Mouse (Mus musculus) liver, embryonic 13.5 days (tissue): ENCODE measurements at regions not wholly inside any gene's neighbourhood (a gene's known extent, or its start where the extent isn't known, plus 50 kb on each side); places are given as distances from the start of the nearest gene placed in this dataset.

Source experiments
- ATAC-seq: fragments of 200-750 bp; cut with Nextera tagmentation; 2 replicates; pipeline ENCODE4 v1.8.0; 2017; ENCODE audit warnings: low read depth, mild to moderate bottlenecking, moderate number of reproducible peaks, moderate library complexity
- DNase-seq: peaks from one replicate; pipeline ENCODE4 v3.0.0; 2022
- H3K27ac ChIP-seq: fragments of 300-500 bp; sonication (generic); 2 replicates; pipeline ENCODE4 v1.5.1; 2015; ENCODE audit warnings: moderate library complexity, mild to moderate bottlenecking, inconsistent platforms
- H3K27me3 ChIP-seq: fragments of 300-500 bp; sonication (generic); 2 replicates; pipeline ENCODE4 v1.6.1; 2015; ENCODE audit warnings: mild to moderate bottlenecking, inconsistent platforms
- H3K36me3 ChIP-seq: fragments of 300-500 bp; sonication (generic); 2 replicates; pipeline ENCODE4 v1.6.1; 2015; ENCODE audit warnings: mild to moderate bottlenecking, inconsistent platforms
- H3K4me1 ChIP-seq: fragments of 300-500 bp; sonication (generic); replicated peaks from 2 replicates; pipeline ENCODE4 v1.6.1; 2015; ENCODE audit warnings: inconsistent platforms
- H3K4me2 ChIP-seq: fragments of 300-500 bp; sonication (generic); 2 replicates; pipeline ENCODE4 v1.6.1; 2015; ENCODE audit warnings: inconsistent platforms, mild to moderate bottlenecking, moderate library complexity
- H3K4me3 ChIP-seq: fragments of 300-500 bp; sonication (generic); replicated peaks from 2 replicates; pipeline ENCODE4 v1.5.1; 2015; ENCODE audit warnings: mild to moderate bottlenecking, inconsistent platforms
- H3K9ac ChIP-seq: fragments of 300-500 bp; sonication (generic); 2 replicates; pipeline ENCODE4 v1.6.1; 2015; ENCODE audit warnings: mild to moderate bottlenecking, inconsistent platforms
- H3K9me3 ChIP-seq: fragments of 300-500 bp; sonication (generic); replicated peaks from 2 replicates; pipeline ENCODE4 v1.6.1; 2016; ENCODE audit warnings: inconsistent platforms
- WGBS: fragments of 180-500 bp; shearing (Covaris S2); methylation state at CpG from one replicate; pipeline ENCODE4 v1.1.7; 2015; ENCODE audit not compliant: insufficient replicate concordance; 5-methylcytosine and 5-hydroxymethylcytosine counted together

DNA sequence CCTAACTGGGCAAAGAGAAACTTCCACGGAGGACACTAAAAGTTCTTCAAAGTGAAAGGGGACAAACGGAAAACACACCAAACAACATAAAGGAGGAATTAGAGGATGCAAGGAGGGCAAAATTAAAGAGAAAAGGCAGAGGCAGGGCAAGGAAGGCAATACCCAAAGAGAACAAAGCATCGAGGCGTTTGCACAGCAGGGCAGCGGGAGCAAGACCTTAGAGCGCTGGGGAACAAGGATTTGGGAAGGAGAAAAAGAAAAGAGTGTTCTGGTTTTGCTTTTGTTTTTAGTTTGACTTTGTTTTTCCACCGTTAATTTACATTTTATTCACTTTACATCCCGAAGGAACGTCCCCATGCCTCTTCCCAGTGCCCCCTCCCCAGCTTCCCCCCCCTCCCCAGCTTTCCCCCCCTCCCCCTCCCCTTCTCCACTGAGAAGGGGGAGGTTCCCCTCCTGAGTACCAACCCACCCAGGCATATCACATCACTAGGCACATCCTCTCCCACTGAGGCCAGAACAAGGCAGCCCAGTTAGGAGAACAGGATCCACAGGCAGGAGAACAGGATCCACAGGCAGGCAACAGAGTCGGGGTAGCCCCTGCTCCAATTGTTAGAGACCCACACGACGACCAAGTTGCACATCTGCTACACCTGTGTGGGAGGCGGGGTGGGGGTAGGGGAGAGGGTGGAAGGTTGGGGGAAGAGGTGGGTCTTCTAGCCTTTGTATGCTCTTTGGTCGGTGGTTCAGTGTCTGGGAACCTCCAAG, 130.7 kb upstream of the Fat1 start:
- no peak for ATAC-seq
- Histone ChIP-seq H3K36me3 (no peaks in the 10 kb centered on the region), H3K27ac (no peak overlapping the region), H3K9me3 (no peaks in the 10 kb centered on the region), H3K27me3 (no peaks in the 10 kb centered on the region), H3K4me3 (no peak overlapping the region), H3K4me2 (no peak overlapping the region), H3K9ac (no peak overlapping the region), H3K4me1 (no peaks in the 10 kb centered on the region)
- no peak for DNase-seq
- WGBS, result 44% methylated on average over 14 of the region's 14 CpGs

DNA sequence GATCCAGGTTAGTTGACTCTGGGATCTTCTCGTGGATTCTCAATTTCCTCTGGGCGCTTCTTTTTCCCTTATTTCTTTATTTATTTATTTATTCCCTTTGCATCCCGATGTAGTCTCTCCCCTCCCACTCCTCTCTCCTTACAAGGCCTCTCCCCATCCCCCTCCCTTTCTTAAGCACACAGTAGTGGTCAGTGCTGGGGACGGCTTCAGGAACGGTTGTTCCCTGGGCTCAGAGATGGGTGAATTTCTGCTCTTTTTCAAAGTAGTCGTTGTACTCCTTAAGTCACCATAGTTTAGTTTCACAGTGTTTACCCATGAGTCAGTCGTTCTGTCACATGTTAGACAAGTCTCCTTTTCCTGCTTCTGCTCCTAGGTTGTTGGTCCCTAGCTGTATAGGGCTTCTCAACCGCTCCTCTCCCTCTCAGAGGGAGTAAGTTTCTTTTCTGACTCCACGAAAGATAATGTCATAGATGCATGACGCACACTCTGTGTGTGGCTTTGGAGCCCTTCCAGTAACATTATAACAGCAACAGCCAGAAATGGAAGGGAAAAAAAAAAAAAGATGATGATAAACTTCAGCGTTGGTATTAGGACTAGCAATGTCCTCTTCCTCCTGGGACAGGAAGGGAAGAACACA, 129.9 kb upstream of the Fat1 start:
- Histone ChIP-seq H3K9me3 (no peaks in the 10 kb centered on the region), H3K36me3 (no peaks in the 10 kb centered on the region), H3K4me3 (no peak overlapping the region), H3K27ac (no peak overlapping the region), H3K4me2 (no peak overlapping the region), H3K9ac (no peak overlapping the region), H3K4me1 (no peaks in the 10 kb centered on the region), H3K27me3 (no peaks in the 10 kb centered on the region)
- DNase-seq (no peak), ATAC-seq (no peak)
- WGBS, result 55% methylated on average over 11 of the region's 11 CpGs

DNA sequence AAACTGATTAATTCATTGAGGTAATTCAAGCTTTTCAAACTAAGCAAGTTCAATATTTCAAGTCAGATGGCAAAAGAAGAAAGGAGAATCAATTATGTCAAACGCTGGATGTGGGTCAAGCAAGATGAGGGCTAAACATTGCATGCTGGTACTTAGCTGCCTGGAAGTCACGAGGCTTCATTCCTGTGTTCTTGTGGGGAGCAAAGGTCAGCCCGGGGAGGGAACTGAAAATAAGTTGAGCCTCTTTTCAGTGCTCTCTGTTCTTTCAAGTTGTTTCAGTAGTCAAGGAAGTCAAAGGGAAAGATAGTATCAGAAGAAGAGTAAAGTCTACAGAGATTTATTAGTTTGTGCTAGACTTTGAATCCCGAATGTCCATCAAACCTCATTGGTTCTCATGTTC, 122.9 kb upstream of the Fat1 start:
- 63% methylated on average over 4 of the region's 4 CpGs for WGBS
- ATAC-seq, result no peak
- H3K27ac ChIP-seq, result no peak overlapping the region

DNA sequence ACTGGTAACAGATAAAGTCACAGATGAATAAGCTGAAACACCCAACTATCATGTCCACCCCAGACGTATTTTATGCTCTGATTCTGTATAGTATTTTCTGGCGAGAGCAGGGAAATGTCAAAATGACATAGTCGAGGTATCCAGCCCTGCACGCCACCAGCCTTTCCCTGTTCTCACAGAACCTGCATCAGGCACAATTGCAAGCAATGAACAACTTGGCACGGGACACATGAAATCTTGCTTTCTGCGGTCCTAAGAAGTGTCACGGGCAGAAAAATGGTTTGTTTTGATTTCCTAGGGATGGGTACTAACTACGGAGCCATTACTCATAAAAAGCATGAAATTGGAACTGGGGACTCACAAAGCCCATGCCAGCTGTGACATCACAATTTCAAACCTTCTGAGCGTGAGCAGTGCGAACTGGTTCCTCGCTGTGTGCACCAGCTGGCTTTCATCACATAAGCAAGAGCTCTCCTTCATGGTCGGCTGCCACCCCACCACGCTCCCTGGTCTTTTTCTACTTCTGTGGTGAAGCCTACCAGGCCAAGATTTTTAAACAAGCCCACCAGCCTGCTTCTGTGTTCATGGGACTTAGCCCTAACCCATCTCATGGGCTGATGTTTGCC, 117.6 kb upstream of the Fat1 start:
- no peak for ATAC-seq
- Histone ChIP-seq H3K9me3 (no peaks in the 10 kb centered on the region), H3K4me2 (no peak overlapping the region), H3K4me3 (no peak overlapping the region), H3K4me1 (no peaks in the 10 kb centered on the region), H3K9ac (no peak overlapping the region), H3K27me3 (no peaks in the 10 kb centered on the region), H3K27ac (no peak overlapping the region), H3K36me3 (no peaks in the 10 kb centered on the region)
- WGBS, result 65% methylated on average over 13 of the region's 13 CpGs
- no peak for DNase-seq

More for the DNA sequence above, 122.9 kb upstream of the Fat1 start:
- Histone ChIP-seq H3K4me2 (no peak overlapping the region), H3K36me3 (no peaks in the 10 kb centered on the region), H3K4me3 (no peak overlapping the region), H3K27me3 (no peaks in the 10 kb centered on the region), H3K9ac (no peak overlapping the region), H3K4me1 (no peaks in the 10 kb centered on the region), H3K9me3 (no peaks in the 10 kb centered on the region)
- no peak for DNase-seq

DNA sequence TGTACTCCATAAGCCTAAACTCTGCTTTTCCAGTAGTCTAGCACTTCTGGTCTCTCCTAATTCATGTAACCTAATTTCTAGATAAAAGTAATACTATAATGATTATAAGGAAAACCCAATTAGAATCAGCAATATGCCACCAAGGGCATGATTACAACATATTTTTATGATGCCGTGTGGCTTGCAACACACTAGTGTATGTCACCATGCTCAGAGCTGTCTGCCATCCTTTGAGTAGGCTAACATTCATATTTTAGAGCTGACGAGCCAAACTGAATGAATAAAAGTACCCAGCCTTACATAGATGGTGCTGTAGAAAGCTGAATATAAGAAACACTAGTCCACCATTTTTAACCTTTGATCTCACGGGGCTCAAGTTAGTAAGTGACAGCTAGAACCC, 116.0 kb upstream of the Fat1 start:
- Histone ChIP-seq H3K27me3 (no peaks in the 10 kb centered on the region), H3K4me2 (no peak overlapping the region), H3K27ac (no peak overlapping the region), H3K36me3 (no peaks in the 10 kb centered on the region), H3K9ac (no peak overlapping the region), H3K4me3 (no peak overlapping the region), H3K4me1 (no peaks in the 10 kb centered on the region), H3K9me3 (peaks cover 5% of the 10 kb centered on the region; the same call in 1 of the 2 replicates)
- ATAC-seq (no peak), DNase-seq (no peak)
- WGBS, result 68% methylated on average over 3 of the region's 3 CpGs

DNA sequence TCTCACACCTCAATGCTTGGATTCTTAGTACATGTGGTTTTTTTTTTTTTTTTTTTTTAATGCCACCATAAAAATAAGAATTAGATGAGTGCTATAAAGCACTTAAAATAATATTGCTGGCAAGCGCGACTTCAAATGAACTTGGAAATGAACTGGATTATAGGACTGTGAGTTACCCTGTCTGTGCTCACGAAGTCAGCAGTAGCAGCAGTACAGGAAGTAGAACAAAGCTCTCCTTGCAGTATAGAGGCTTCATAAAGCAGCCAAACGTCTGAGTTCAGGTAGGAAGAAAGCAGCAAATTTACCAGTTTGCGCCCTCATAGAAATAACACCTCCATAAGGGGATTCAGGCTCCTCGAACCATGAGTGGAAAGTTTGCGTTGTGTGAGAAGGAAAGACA, 115.6 kb upstream of the Fat1 start:
- Histone ChIP-seq H3K9ac (no peak overlapping the region), H3K27ac (no peak overlapping the region), H3K4me3 (no peak overlapping the region), H3K27me3 (no peaks in the 10 kb centered on the region), H3K4me1 (no peaks in the 10 kb centered on the region), H3K4me2 (no peak overlapping the region), H3K9me3 (peaks cover 5% of the 10 kb centered on the region; the same call in 1 of the 2 replicates), H3K36me3 (no peaks in the 10 kb centered on the region)
- DNase-seq (no peak), ATAC-seq (no peak)
- WGBS, result 65% methylated on average over 7 of the region's 7 CpGs

DNA sequence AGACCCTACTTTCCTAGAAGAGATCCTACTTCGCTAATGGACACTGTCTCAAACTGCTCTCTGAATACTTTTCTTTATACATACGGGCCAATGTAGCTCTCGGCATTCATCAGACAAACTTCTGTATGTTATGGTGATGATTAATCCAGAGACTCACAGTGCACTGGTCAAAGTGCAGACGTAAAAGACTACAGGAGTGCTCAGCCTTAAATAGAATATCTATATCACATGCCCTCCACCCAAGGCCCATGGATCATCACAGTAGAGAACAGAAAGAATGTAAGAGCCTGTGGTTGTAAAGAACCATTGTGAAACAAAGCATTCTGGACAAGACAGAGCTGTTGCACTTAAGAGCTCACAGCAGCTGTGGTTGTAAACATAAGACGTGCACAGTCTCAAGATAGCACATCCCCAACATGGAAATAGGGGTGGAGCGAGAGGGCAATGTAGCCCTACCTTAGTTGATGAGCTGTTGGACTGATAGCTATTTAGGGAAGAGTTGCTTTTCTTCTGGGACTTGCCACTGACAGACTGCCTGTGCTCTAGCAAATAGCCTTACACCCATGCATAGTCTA, 110.0 kb upstream of the Fat1 start:
- WGBS, result 72% methylated on average over 6 of the region's 6 CpGs

DNA sequence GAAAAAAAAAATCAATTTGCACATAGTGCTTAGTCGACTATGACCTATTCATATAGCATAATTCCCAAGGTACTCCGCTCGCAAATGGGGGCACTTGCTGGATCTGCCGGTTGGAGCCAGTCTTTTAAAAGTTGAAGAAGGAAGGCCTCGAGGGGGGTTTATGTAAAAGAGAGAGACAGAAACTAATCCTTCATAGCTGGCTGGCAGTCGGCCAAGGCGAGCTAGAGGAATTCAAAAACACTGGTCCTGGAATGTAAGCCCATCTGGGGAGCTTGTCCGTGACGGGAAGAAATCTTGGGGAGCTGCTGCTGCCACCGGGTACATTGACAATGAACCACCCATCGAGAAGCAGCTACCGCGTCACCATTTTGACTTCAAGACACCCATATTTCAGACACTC, 108.3 kb upstream of the Fat1 start:
- no peak for ATAC-seq
- no peaks in the 10 kb centered on the region for H3K27me3 ChIP-seq

More for the DNA sequence above, 110.0 kb upstream of the Fat1 start:
- Histone ChIP-seq H3K4me2 (no peak overlapping the region), H3K4me1 (no peaks in the 10 kb centered on the region), H3K27ac (no peak overlapping the region), H3K9me3 (peaks cover 5% of the 10 kb centered on the region; the same call in 1 of the 2 replicates), H3K27me3 (no peaks in the 10 kb centered on the region), H3K36me3 (no peaks in the 10 kb centered on the region), H3K4me3 (no peak overlapping the region), H3K9ac (no peak overlapping the region)
- DNase-seq, result no peak
- no peak for ATAC-seq

DNA sequence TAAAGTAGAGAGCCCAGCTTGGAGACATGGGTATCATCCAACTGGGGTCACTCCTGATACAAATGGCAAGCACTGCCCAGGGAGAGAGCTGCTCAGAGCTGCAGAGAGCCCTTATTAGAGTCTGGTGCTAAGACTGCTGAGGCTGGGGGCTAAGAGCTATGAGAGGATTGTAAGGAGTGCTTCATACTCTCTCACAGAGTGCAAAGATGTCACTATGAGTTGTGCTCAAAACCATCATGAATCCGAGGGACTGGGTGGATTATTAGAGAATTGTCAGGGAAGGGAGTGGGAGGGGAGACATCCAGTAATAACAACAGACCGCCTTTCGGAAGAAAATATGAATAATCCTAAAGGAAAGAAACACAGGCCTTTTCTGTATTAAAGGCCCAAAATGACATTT, 107.2 kb upstream of the Fat1 start:
- no peaks in the 10 kb centered on the region for H3K36me3 ChIP-seq
- no peak overlapping the region for H3K4me3 ChIP-seq
- H3K9ac ChIP-seq, result no peak overlapping the region
- no peak overlapping the region for H3K27ac ChIP-seq
- no peak overlapping the region for H3K4me2 ChIP-seq
- no peaks in the 10 kb centered on the region for H3K4me1 ChIP-seq
- 69% methylated on average over 3 of the region's 3 CpGs for WGBS
- no peak for ATAC-seq
- no peaks in the 10 kb centered on the region for H3K27me3 ChIP-seq
- peaks cover 5% of the 10 kb centered on the region; the same call in 1 of the 2 replicates for H3K9me3 ChIP-seq
- no peak for DNase-seq

More for the DNA sequence above, 108.3 kb upstream of the Fat1 start:
- H3K4me2 ChIP-seq, result no peak overlapping the region
- WGBS, result 70% methylated on average over 13 of the region's 13 CpGs
- H3K9me3 ChIP-seq, result peaks cover 5% of the 10 kb centered on the region; the same call in 1 of the 2 replicates
- H3K4me1 ChIP-seq, result no peaks in the 10 kb centered on the region
- no peak overlapping the region for H3K4me3 ChIP-seq
- H3K36me3 ChIP-seq, result no peaks in the 10 kb centered on the region
- no peak for DNase-seq
- H3K27ac ChIP-seq, result no peak overlapping the region
- no peak overlapping the region for H3K9ac ChIP-seq

DNA sequence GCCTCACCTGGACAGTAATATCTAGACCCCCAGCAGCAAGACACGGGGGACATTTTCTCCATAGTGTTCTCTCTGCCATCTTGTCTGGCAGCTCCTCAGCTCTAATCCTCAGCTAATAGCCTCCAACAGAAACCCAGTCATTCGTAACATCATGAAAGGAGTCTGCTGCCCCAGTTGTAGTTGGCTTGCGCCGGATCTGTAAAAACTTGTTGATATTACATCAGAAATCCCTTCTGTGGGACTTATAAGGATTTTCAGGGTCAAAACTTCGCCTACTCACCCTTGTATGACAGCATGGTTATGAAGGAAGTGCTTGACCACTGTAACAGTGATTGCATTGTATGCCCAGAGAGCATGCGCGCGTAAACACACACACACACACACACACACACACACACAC, 96.8 kb upstream of the Fat1 start:
- DNase-seq, result no peak
- H3K4me3 ChIP-seq, result no peak overlapping the region
- no peaks in the 10 kb centered on the region for H3K9me3 ChIP-seq
- no peak overlapping the region for H3K4me2 ChIP-seq
- no peaks in the 10 kb centered on the region for H3K4me1 ChIP-seq
- H3K36me3 ChIP-seq, result no peaks in the 10 kb centered on the region
- no peak overlapping the region for H3K9ac ChIP-seq
- H3K27ac ChIP-seq, result no peak overlapping the region
- H3K27me3 ChIP-seq, result no peaks in the 10 kb centered on the region
- ATAC-seq, result no peak
- 70% methylated on average over 8 of the region's 8 CpGs for WGBS

DNA sequence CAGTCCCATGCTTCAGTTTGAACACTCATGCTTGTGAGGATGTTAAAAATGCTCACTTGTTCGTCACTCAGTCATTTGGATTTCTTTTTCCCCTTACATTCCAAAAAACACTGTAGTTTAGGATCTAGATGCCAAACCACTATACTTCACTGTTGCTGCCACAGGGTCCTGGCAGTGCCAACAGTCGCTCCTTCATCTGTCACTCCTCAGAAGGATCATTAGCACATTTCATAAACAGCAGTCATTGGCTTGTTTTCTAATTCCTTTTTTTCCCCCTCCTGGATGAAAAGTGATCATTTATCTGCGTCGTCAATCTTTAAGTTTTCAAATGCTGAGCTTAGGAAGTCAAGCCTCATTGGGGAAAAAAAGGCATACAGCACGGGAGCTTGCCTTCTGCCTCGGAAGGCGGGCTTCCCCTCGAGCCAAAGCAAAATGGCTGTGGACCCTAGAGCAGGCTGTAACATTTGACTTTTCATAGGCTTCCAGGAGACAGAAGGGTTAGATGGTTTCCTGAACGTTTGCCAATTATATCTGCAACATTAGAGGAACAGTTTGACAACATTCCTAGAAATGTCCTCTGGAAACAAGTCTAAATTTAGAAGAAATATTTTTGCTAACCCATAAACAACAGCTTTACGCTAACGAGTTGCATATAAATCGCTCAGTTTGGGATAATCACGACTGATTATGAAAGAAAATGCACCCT, 95.6 kb upstream of the Fat1 start:
- WGBS, result 64% methylated on average over 13 of the region's 13 CpGs
- Histone ChIP-seq H3K9me3 (no peaks in the 10 kb centered on the region), H3K27ac (no peak overlapping the region), H3K27me3 (no peaks in the 10 kb centered on the region), H3K36me3 (no peaks in the 10 kb centered on the region), H3K4me1 (no peaks in the 10 kb centered on the region), H3K9ac (no peak overlapping the region), H3K4me2 (no peak overlapping the region), H3K4me3 (no peak overlapping the region)
- ATAC-seq (no peak), DNase-seq (no peak)
